Mouse (Mus musculus) neural tube, embryonic 15.5 days (tissue): ENCODE data around the gene Gtf2ird2. TPM values are rescaled to one million over a fixed set of nuclear protein-coding genes. Genes with fewer than 3 reads are reported as not detected.

Experiments
- ATAC-seq: fragments of 200-750 bp; cut with Nextera tagmentation; 2 replicates; pipeline ENCODE4 v1.8.0; 2017; ENCODE audit warnings: mild to moderate bottlenecking, moderate TSS enrichment, moderate library complexity; ENCODE audit not compliant: low FRiP score
- H3K27ac ChIP-seq: fragments of 300-500 bp; sonication (generic); replicated peaks from 2 replicates; pipeline ENCODE4 v1.5.1; 2015; ENCODE audit warnings: mild to moderate bottlenecking, inconsistent platforms
- H3K27me3 ChIP-seq: fragments of 300-500 bp; sonication (generic); replicated peaks from 2 replicates; pipeline ENCODE4 v1.6.1; 2015; ENCODE audit warnings: inconsistent platforms
- H3K36me3 ChIP-seq: fragments of 300-500 bp; sonication (generic); 2 replicates; pipeline ENCODE4 v1.6.1; 2015; ENCODE audit warnings: inconsistent platforms
- H3K4me1 ChIP-seq: fragments of 300-500 bp; sonication (generic); 2 replicates; pipeline ENCODE4 v1.6.1; 2015; ENCODE audit warnings: inconsistent platforms
- H3K4me2 ChIP-seq: fragments of 300-500 bp; sonication (generic); 2 replicates; pipeline ENCODE4 v1.6.1; 2015; ENCODE audit warnings: inconsistent platforms, mild to moderate bottlenecking, moderate library complexity
- H3K4me3 ChIP-seq: fragments of 300-500 bp; sonication (generic); replicated peaks from 2 replicates; pipeline ENCODE4 v1.5.1; 2015; ENCODE audit warnings: mild to moderate bottlenecking, inconsistent platforms
- H3K9ac ChIP-seq: fragments of 300-500 bp; sonication (generic); replicated peaks from 2 replicates; pipeline ENCODE4 v1.6.1; 2015; ENCODE audit warnings: mild to moderate bottlenecking, inconsistent platforms
- H3K9me3 ChIP-seq: fragments of 300-500 bp; sonication (generic); replicated peaks from 2 replicates; pipeline ENCODE4 v1.6.1; 2016; ENCODE audit warnings: inconsistent platforms
- WGBS: fragments of 180-500 bp; shearing (Covaris S2); methylation state at CpG from one replicate; pipeline ENCODE4 v1.1.7; 2015; ENCODE audit warnings: mixed read lengths; 5-methylcytosine and 5-hydroxymethylcytosine counted together
- polyA plus RNA-seq: library from polyadenylated mRNA; unstranded; fragments of >200 nt; fragmentation: Nextera tagmentation; extraction: Ambion mirVana; gene quantifications from 2 replicates; pipeline ENCODE4 v1.2.1, GENCODE M21; 2015

Gene Gtf2ird2
- polyA plus RNA-seq, 1 experiment from 2014 or later: 14.4 TPM

DNA sequence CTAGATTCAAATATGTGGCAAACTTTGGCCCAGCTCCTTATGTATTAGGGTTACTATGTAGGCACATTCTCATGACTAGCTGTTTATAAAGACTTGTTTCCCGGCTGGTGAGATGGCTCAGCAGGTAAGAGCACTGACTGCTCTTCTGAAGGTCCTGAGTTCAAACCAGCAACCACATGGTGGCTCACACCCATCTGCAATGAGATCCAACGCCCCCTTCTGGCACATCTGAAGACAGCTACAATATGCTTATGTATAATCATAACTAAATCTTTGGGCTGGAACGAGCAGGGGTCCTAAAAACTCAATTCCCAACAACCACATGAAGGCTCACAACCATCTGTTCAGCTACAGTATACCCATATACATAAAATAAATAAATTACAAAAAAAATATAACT, 70.0 kb downstream of the Gtf2ird2 start:
- H3K4me3 ChIP-seq: no peak overlapping the region
- no peak for ATAC-seq
- no peaks in the 10 kb centered on the region for H3K9me3 ChIP-seq
- no peaks in the 10 kb centered on the region for H3K4me1 ChIP-seq
- H3K4me2 ChIP-seq: no peak overlapping the region
- H3K27ac ChIP-seq: no peak overlapping the region
- H3K36me3 ChIP-seq: peaks cover 88% of the 10 kb centered on the region
- 79% methylated on average over 3 of the region's 3 CpGs for WGBS
- no peak overlapping the region for H3K9ac ChIP-seq
- no peaks in the 10 kb centered on the region for H3K27me3 ChIP-seq

GRCm38 (mm10) chr5:134255294-134255693, 71.5 kb downstream of the Gtf2ird2 start:
- Histone ChIP-seq H3K9ac (no peak overlapping the region), H3K4me2 (no peak overlapping the region), H3K27me3 (no peaks in the 10 kb centered on the region), H3K9me3 (no peaks in the 10 kb centered on the region), H3K4me1 (no peaks in the 10 kb centered on the region), H3K36me3 (peaks cover 90% of the 10 kb centered on the region), H3K4me3 (no peak overlapping the region), H3K27ac (no peak overlapping the region)
- no peak for ATAC-seq
- WGBS: 92% methylated on average over 10 of the region's 10 CpGs

GRCm38 (mm10) chr5:134257349-134258031, 73.7 kb downstream of the Gtf2ird2 start:
- no peak overlapping the region for H3K27ac ChIP-seq
- H3K4me3 ChIP-seq: no peak overlapping the region
- no peaks in the 10 kb centered on the region for H3K4me1 ChIP-seq
- no peak for ATAC-seq
- H3K9ac ChIP-seq: no peak overlapping the region
- 95% methylated on average over 13 of the region's 13 CpGs for WGBS
- H3K4me2 ChIP-seq: no peak overlapping the region
- H3K9me3 ChIP-seq: no peaks in the 10 kb centered on the region
- no peaks in the 10 kb centered on the region for H3K27me3 ChIP-seq
- peaks cover 90% of the 10 kb centered on the region for H3K36me3 ChIP-seq

- Histone ChIP-seq H3K9me3 (no peaks in the 10 kb centered on the region), H3K4me3 (no peak overlapping the region), H3K4me1 (no peaks in the 10 kb centered on the region), H3K27ac (no peak overlapping the region), H3K27me3 (no peaks in the 10 kb centered on the region), H3K9ac (no peak overlapping the region), H3K4me2 (no peak overlapping the region), H3K36me3 (peaks cover 91% of the 10 kb centered on the region)
- 86% methylated on average over 4 of the region's 4 CpGs for WGBS
- ATAC-seq: no peak
Measured at GRCm38 (mm10) chr5:134258395-134258794, 74.6 kb downstream of the Gtf2ird2 start.

DNA sequence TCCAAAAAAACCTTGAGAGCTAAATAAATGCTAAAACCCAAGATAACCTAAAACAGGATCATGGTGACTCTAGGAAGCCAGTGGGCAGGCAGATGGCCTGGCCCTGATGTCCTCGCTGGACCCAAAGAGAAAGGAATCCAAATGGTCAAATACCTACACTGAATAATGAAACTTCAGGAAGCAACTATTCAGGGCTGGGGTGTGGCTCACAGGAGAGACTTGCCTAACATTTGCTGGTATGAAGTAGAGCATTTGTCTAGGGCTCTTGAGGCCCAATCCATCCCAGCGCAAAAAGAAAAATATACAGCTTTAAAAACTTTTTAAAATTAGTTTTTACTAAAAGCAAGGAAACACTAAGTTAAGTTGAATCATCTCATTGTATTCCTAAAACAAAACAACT, 75.1 kb downstream of the Gtf2ird2 start:
- WGBS: 98% methylated on average over 2 of the region's 2 CpGs
- H3K4me2 ChIP-seq: no peak overlapping the region
- no peak for ATAC-seq
- no peaks in the 10 kb centered on the region for H3K4me1 ChIP-seq
- peaks cover 91% of the 10 kb centered on the region for H3K36me3 ChIP-seq
- no peak overlapping the region for H3K4me3 ChIP-seq
- no peak overlapping the region for H3K27ac ChIP-seq
- no peak overlapping the region for H3K9ac ChIP-seq
- no peaks in the 10 kb centered on the region for H3K27me3 ChIP-seq
- H3K9me3 ChIP-seq: no peaks in the 10 kb centered on the region

- Histone ChIP-seq H3K36me3 (peaks cover 92% of the 10 kb centered on the region), H3K4me1 (no peaks in the 10 kb centered on the region), H3K9me3 (no peaks in the 10 kb centered on the region), H3K4me3 (no peak overlapping the region), H3K27ac (no peak overlapping the region), H3K27me3 (no peaks in the 10 kb centered on the region), H3K9ac (no peak overlapping the region), H3K4me2 (no peak overlapping the region)
- WGBS: 86% methylated on average over 9 of the region's 9 CpGs
- ATAC-seq: no peak
Measured at GRCm38 (mm10) chr5:134260001-134260636, 76.3 kb downstream of the Gtf2ird2 start.

DNA sequence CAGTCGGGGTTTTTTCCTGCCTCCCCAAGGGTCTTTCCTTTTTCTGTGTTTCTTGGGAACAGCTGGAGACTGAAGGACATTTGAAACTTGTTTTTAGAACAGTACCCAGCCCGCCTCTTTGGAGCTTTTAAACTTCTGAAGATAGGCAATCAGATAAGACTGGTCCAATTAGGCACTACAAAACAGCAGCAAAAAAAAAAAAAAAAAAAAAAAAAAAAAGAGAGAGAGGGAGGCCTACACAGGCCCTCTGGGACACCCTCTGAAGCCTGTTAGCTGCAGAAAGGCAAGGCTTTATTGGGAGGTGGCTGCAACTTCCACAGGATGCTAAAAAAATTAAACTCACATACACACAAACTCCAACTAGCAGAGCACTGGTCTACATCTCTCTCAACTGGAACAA, 82.1 kb downstream of the Gtf2ird2 start:
- no peak for ATAC-seq
- Histone ChIP-seq H3K4me1 (no peaks in the 10 kb centered on the region), H3K27ac (no peak overlapping the region), H3K9ac (no peak overlapping the region), H3K9me3 (no peaks in the 10 kb centered on the region), H3K4me3 (no peak overlapping the region), H3K4me2 (no peak overlapping the region), H3K36me3 (peaks cover 92% of the 10 kb centered on the region), H3K27me3 (no peaks in the 10 kb centered on the region)
- 82% methylated on average over 2 of the region's 2 CpGs for WGBS

DNA sequence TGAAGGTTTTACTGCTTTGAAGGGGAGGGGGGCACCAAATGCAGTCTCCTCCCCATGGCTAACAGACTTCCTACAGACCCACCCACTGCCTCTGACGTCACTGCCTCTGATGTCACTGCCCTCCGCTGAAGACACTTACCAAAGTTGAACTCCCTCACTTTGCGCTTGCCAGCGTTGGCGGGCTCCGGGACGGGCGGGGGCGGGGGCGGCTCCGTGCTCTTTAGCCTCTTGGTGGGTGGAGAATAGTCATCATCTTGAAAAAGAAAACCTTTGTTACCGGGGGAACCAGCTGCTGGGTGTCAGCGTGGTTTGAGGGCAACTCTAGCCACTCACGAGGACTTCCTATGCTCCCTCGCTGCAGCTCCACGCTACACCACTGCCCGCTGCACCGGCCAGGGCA, 82.6 kb downstream of the Gtf2ird2 start:
- ATAC-seq: no peak
- 83% methylated on average over 18 of the region's 18 CpGs for WGBS
- H3K9ac ChIP-seq: no peak overlapping the region

GRCm38 (mm10) chr5:134268751-134269150, 84.9 kb downstream of the Gtf2ird2 start:
- 92% methylated on average over 8 of the region's 8 CpGs for WGBS
- no peaks in the 10 kb centered on the region for H3K27me3 ChIP-seq
- H3K4me2 ChIP-seq: no peak overlapping the region
- no peak overlapping the region for H3K4me3 ChIP-seq
- H3K9ac ChIP-seq: no peak overlapping the region
- ATAC-seq: no peak
- no peaks in the 10 kb centered on the region for H3K4me1 ChIP-seq
- no peak overlapping the region for H3K27ac ChIP-seq
- no peaks in the 10 kb centered on the region for H3K9me3 ChIP-seq
- peaks cover 91% of the 10 kb centered on the region for H3K36me3 ChIP-seq

More for the DNA sequence above, 82.6 kb downstream of the Gtf2ird2 start:
- no peaks in the 10 kb centered on the region for H3K27me3 ChIP-seq
- no peak overlapping the region for H3K4me3 ChIP-seq
- H3K36me3 ChIP-seq: peaks cover 92% of the 10 kb centered on the region
- H3K4me1 ChIP-seq: no peaks in the 10 kb centered on the region
- no peak overlapping the region for H3K4me2 ChIP-seq
- no peak overlapping the region for H3K27ac ChIP-seq
- H3K9me3 ChIP-seq: no peaks in the 10 kb centered on the region

DNA sequence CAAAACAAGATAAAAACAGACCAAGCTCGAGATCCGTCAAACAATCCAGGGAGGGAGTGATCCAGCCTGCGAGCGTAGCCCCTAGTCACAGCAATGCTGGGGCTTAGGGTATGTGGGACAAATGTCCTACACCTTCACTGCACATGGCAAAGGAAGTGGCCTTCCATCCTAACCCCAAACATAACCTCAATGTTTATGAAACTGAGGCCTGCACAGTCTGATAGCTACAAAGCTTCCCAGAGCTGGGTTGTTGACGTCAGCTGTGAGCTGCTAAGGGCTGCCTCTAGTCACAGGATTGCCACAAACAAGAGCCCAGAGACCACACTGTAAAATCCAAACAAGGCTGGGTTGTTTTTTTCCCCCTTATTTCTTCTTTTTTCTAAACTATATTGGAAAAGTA, 85.9 kb downstream of the Gtf2ird2 start:
- no peak for ATAC-seq
- 89% methylated on average over 5 of the region's 5 CpGs for WGBS
- Histone ChIP-seq H3K4me3 (no peak overlapping the region), H3K36me3 (peaks cover 89% of the 10 kb centered on the region), H3K4me1 (no peaks in the 10 kb centered on the region), H3K9me3 (no peaks in the 10 kb centered on the region), H3K27ac (no peak overlapping the region), H3K27me3 (no peaks in the 10 kb centered on the region), H3K4me2 (no peak overlapping the region), H3K9ac (no peak overlapping the region)

GRCm38 (mm10) chr5:134270566-134270965, 86.7 kb downstream of the Gtf2ird2 start:
- H3K4me2 ChIP-seq: no peak overlapping the region
- peaks cover 90% of the 10 kb centered on the region for H3K36me3 ChIP-seq
- H3K9me3 ChIP-seq: no peaks in the 10 kb centered on the region
- no peak overlapping the region for H3K27ac ChIP-seq
- H3K9ac ChIP-seq: no peak overlapping the region
- H3K4me1 ChIP-seq: no peaks in the 10 kb centered on the region
- H3K4me3 ChIP-seq: no peak overlapping the region
- no peak for ATAC-seq
- WGBS: 97% methylated on average over 4 of the region's 4 CpGs
- H3K27me3 ChIP-seq: no peaks in the 10 kb centered on the region

DNA sequence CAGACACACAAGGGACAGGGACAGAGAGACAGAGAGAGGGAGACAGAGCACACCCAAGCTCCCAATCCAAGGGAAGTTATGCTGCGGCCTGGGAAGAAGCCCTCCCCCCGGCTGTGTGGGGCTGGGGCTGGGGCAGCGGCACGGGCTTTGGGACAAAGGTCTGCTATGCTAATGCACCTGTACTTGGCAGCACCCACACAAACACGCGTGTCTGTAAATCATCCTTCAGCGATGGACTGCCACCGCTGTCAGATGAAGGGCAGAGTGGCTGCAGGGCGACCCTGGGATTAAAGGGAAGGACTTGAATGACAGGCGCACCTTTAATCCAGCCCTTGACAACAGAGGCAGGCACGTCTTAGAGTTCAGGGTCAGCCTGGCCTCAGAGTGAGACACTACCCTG, 87.6 kb downstream of the Gtf2ird2 start:
- no peak for ATAC-seq
- 89% methylated on average over 11 of the region's 11 CpGs for WGBS
- Histone ChIP-seq H3K36me3 (peaks cover 88% of the 10 kb centered on the region), H3K4me1 (no peaks in the 10 kb centered on the region), H3K9ac (no peak overlapping the region), H3K27me3 (no peaks in the 10 kb centered on the region), H3K27ac (no peak overlapping the region), H3K4me2 (no peak overlapping the region), H3K9me3 (no peaks in the 10 kb centered on the region), H3K4me3 (no peak overlapping the region)
